In the genomic region with DNA sequence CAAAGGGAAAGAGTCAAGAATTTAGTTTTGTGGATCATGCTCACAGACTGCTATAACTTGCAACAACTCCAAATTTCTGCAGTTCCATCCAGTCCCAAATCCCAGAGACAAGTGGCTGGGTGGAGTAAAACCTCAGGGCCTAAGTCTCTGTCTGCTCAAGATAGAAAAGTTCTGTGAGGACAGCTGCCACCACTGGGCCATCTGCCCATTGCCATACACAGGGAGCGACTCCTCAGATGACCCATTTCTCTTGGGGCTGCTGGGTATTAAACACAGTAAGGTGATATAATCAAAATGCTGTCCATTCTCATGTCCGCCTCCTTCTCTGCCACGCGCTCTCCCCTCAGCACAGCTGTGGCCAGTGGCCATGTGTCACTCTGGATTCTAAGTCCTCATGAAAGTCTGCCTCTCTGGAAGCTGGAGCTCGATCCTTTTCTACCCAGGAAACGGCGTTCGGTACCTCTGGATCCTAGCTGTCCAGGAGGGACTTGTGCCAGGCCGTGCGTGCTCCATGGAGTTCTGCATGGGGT, we compare ENCODE assay signal across 21 mouse cellular contexts.
DNase-seq lines count a peak whose midpoint lies in the region; ATAC-seq lines count a peak whose summit lies in the region.
"Had no signal": no experiment of that assay in that cellular context is flagged by ENCODE, and none has a peak within 500 bp of the region (broad histone marks: within the 10 kb centered on the region; RNA-seq: fewer than 3 reads in every experiment).

No protein-coding gene starts in this region.

- H3K4me3 ChIP-seq in forebrain, embryonic 16.5 days (replicated peaks; ENCODE audit: low read length) = no peak overlapping the region
- H3K4me3 ChIP-seq: embryonic facial prominence, embryonic 13.5 days; forebrain, embryonic 12.5 days; hindbrain, embryonic 13.5 days had no signal

- 85% methylated on average over 10 of the region's 10 CpGs for WGBS in forebrain, embryonic 16.5 days

- H3K4me2 ChIP-seq in forebrain, embryonic 16.5 days (ENCODE audit: low read length) = no peak overlapping the region
- H3K4me2 ChIP-seq: embryonic facial prominence, embryonic 13.5 days; forebrain, embryonic 12.5 days; hindbrain, embryonic 13.5 days had no signal

- no peaks in the 10 kb centered on the region for H3K4me1 ChIP-seq in forebrain, embryonic 16.5 days (replicated peaks; ENCODE audit: control insufficient read depth, insufficient read depth, low read length)
- H3K4me1 ChIP-seq: forebrain, embryonic 12.5 days; hindbrain, embryonic 13.5 days had no signal

- H3K27ac ChIP-seq in forebrain, embryonic 16.5 days (ENCODE audit: low read length) = no peak overlapping the region
- H3K27ac ChIP-seq: embryonic facial prominence, embryonic 13.5 days; forebrain, embryonic 12.5 days; hindbrain, embryonic 13.5 days; hindbrain, postnatal 0 days had no signal

- H3K9me3 ChIP-seq in forebrain, embryonic 16.5 days (ENCODE audit: control insufficient read depth, low read length) = no peaks in the 10 kb centered on the region
- H3K9me3 ChIP-seq: embryonic facial prominence, embryonic 13.5 days; hindbrain, embryonic 13.5 days had no signal

- no peak for ATAC-seq in forebrain, embryonic 16.5 days
- ATAC-seq: activated CD4-positive, CD25-positive, alpha-beta regulatory T cell, adult 4 months; forebrain, postnatal 0 days; hindbrain, postnatal 0 days; Patski had no signal

- no peaks in the 10 kb centered on the region for H3K27me3 ChIP-seq in forebrain, embryonic 16.5 days (replicated peaks; ENCODE audit: control insufficient read depth, insufficient read depth, low read length)
- H3K27me3 ChIP-seq: CH12.LX; embryonic facial prominence, embryonic 13.5 days; forebrain, embryonic 12.5 days; hindbrain, embryonic 13.5 days; Patski had no signal

- no peaks in the 10 kb centered on the region for H3K36me3 ChIP-seq in forebrain, embryonic 16.5 days (ENCODE audit: control insufficient read depth, insufficient read depth)
- H3K36me3 ChIP-seq: embryonic facial prominence, embryonic 13.5 days; forebrain, embryonic 12.5 days; hindbrain, embryonic 13.5 days had no signal

- no peak overlapping the region for H3K9ac ChIP-seq in forebrain, embryonic 16.5 days (replicated peaks; ENCODE audit: low read depth, low read length)
- H3K9ac ChIP-seq: embryonic facial prominence, embryonic 13.5 days; forebrain, embryonic 12.5 days; forebrain, postnatal 0 days; hindbrain, embryonic 13.5 days had no signal

- peak; percentile 25 to 47 for DNase-seq in cerebellum, postnatal 10 days
- DNase-seq in cerebellum, postnatal 25 days = no peak
- peak; percentile 16 for DNase-seq in lung, postnatal 10 days
- DNase-seq in lung, postnatal 4 days = no peak
- DNase-seq in gastrocnemius, postnatal 25 days = peak; percentile 18
- no peak for DNase-seq in embryo, embryonic 11 days
- DNase-seq: adrenal gland, adult 2 months; adrenal gland, postnatal 25 days; cerebellum, adult 9-10 months; forebrain, postnatal 0 days; heart, postnatal 4 days; kidney, adult 11 months; kidney, adult 9 months had no signal

Comparison
In these comparisons a context has a peak if more than half of its experiments do, and no peak if none do; other contexts are left out.
1. DNase-seq: peak in cerebellum, postnatal 10 days (2 of 2), lung, postnatal 10 days (single experiment) and gastrocnemius, postnatal 25 days (single experiment); none in cerebellum, postnatal 25 days (0 of 2), lung, postnatal 4 days (0 of 2) and embryo, embryonic 11 days (single experiment).